Mouse (Mus musculus) MEL (cell line): ENCODE data around the gene Klk5. TPM values are rescaled to one million over a fixed set of nuclear protein-coding genes. Genes with fewer than 3 reads are reported as not detected.
A peak's percentile ranks its signal among the peaks of the same experiment; 100 is the strongest.

Experiments
- DNase-seq: peaks from one replicate; pipeline ENCODE4 v3.0.0; 2011; ENCODE audit warnings: low read depth, low spot score
- H3K27ac ChIP-seq: 2 replicates; pipeline ENCODE4 v1.5.1; 2012; ENCODE audit warnings: low read depth, mild to moderate bottlenecking, control low read depth, low read length, moderate library complexity; ENCODE audit not compliant: control insufficient read depth
- H3K27me3 ChIP-seq, 2 experiments: fragments of 150-350 bp in 1 of 2; sonication (generic) in 1 of 2; 2 replicates each; pipeline ENCODE4 v1.6.1; 2012; ENCODE audit warnings: low read length in 2 of 2, mild to moderate bottlenecking in 2 of 2, improper control_type of control experiment in 1 of 2, moderate library complexity in 1 of 2; ENCODE audit not compliant: insufficient read depth in 2 of 2, control insufficient read depth in 1 of 2
- H3K36me3 ChIP-seq, 2 experiments: 2 replicates each; pipeline ENCODE4 v1.6.1; 2012 to 2014; ENCODE audit warnings: low read length in 2 of 2, improper control_type of control experiment in 1 of 2, inconsistent platforms in 1 of 2, mild to moderate bottlenecking in 1 of 2; ENCODE audit not compliant: insufficient read depth in 2 of 2, control insufficient read depth in 1 of 2
- H3K4me1 ChIP-seq, 2 experiments: fragments of 150-350 bp in 1 of 2; sonication (generic) in 1 of 2; 2 replicates each; pipeline ENCODE4 v1.6.1; 2012; ENCODE audit warnings: low read length in 2 of 2, improper control_type of control experiment in 1 of 2, mild to moderate bottlenecking in 1 of 2; ENCODE audit not compliant: insufficient read depth in 2 of 2, control insufficient read depth in 1 of 2
- H3K4me3 ChIP-seq, 2 experiments: fragments of 150-350 bp in 1 of 2; sonication (generic) in 1 of 2; 2 replicates each; pipeline ENCODE4 v1.5.1; 2012; ENCODE audit warnings: low read depth in 2 of 2, low read length in 2 of 2, mild to moderate bottlenecking in 2 of 2, moderate library complexity in 2 of 2, control low read depth in 1 of 2, improper control_type of control experiment in 1 of 2; ENCODE audit not compliant: control insufficient read depth in 1 of 2, insufficient read depth in 1 of 2
- H3K79me2 ChIP-seq: 2 replicates; pipeline ENCODE4 v1.6.1; 2012; ENCODE audit warnings: mild to moderate bottlenecking, low read length, moderate library complexity; ENCODE audit not compliant: control insufficient read depth, poor library complexity, insufficient read depth
- H3K9ac ChIP-seq: 2 replicates; pipeline ENCODE4 v1.6.1; 2012; ENCODE audit warnings: low read depth, mild to moderate bottlenecking, control low read depth, low read length, moderate library complexity; ENCODE audit not compliant: control insufficient read depth, poor library complexity, severe bottlenecking
- H3K9me3 ChIP-seq: fragments of 150-350 bp; sonication (generic); replicated peaks from 2 replicates; pipeline ENCODE4 v1.6.1; 2012; ENCODE audit warnings: mild to moderate bottlenecking, low read length, improper control_type of control experiment, moderate library complexity; ENCODE audit not compliant: insufficient read depth
- CHD1 ChIP-seq: IDR thresholded peaks from 2 replicates; pipeline ENCODE4 v1.6.1; 2012; ENCODE audit warnings: low read depth, mild to moderate bottlenecking, inconsistent platforms, low read length, improper control_type of control experiment
- CHD2 ChIP-seq: IDR thresholded peaks from 2 replicates; pipeline ENCODE4 v1.6.1; 2011; ENCODE audit warnings: low read length, improper control_type of control experiment
- CTCF ChIP-seq, 3 experiments: IDR thresholded peaks in 2 of 3; conservative IDR thresholded peaks in 1 of 3; 2 replicates each; pipeline ENCODE4 v1.5.1; 2011 to 2012; ENCODE audit warnings: low read length in 3 of 3, low read depth in 2 of 3, mild to moderate bottlenecking in 2 of 3, improper control_type of control experiment in 1 of 3, inconsistent platforms in 1 of 3, mixed read lengths in 1 of 3, moderate library complexity in 1 of 3; ENCODE audit not compliant: control insufficient read depth in 1 of 3, insufficient read depth in 1 of 3, poor library complexity in 1 of 3, severe bottlenecking in 1 of 3
- E2F4 ChIP-seq: IDR thresholded peaks from 2 replicates; pipeline ENCODE4 v1.6.1; 2011; ENCODE audit warnings: low read depth, low read length, improper control_type of control experiment, borderline replicate concordance
- ETS1 ChIP-seq: IDR thresholded peaks from 2 replicates; pipeline ENCODE4 v1.6.1; 2012; ENCODE audit warnings: low read depth, mild to moderate bottlenecking, inconsistent platforms, low read length, improper control_type of control experiment, moderate library complexity
- JUND ChIP-seq: IDR thresholded peaks from 2 replicates; pipeline ENCODE4 v1.6.1; 2011; ENCODE audit warnings: low read depth, mild to moderate bottlenecking, improper control_type of control experiment, low read length
- MAFK ChIP-seq: IDR thresholded peaks from 2 replicates; pipeline ENCODE4 v1.6.1; 2011; ENCODE audit warnings: low read depth, mild to moderate bottlenecking, low read length, improper control_type of control experiment, borderline replicate concordance
- MAX ChIP-seq: IDR thresholded peaks from 2 replicates; pipeline ENCODE4 v1.6.1; 2011; ENCODE audit warnings: low read length, improper control_type of control experiment
- MEF2A ChIP-seq: IDR thresholded peaks from 2 replicates; pipeline ENCODE4 v1.6.1; 2014; ENCODE audit warnings: low read depth, mild to moderate bottlenecking, inconsistent platforms, low read length, improper control_type of control experiment; ENCODE audit not compliant: poor library complexity, insufficient replicate concordance, severe bottlenecking; ENCODE audit errors: extremely low read depth
- MXI1 ChIP-seq: IDR thresholded peaks from 2 replicates; pipeline ENCODE4 v1.6.1; 2011; ENCODE audit warnings: mild to moderate bottlenecking, low read depth, low read length, improper control_type of control experiment
- MYB ChIP-seq: IDR thresholded peaks from 2 replicates; pipeline ENCODE4 v1.6.1; 2011; ENCODE audit warnings: mild to moderate bottlenecking, low read depth, low read length, improper control_type of control experiment
- NELFE ChIP-seq: IDR thresholded peaks from 2 replicates; pipeline ENCODE4 v1.6.1; 2011; ENCODE audit warnings: low read depth, low read length, improper control_type of control experiment
- POLR2AphosphoS2 ChIP-seq: IDR thresholded peaks from 2 replicates; pipeline ENCODE4 v1.6.1; 2011; ENCODE audit warnings: low read length, improper control_type of control experiment
- POLR2AphosphoS5 ChIP-seq: IDR thresholded peaks from 2 replicates; pipeline ENCODE4 v1.6.1; 2012; ENCODE audit warnings: low read depth, borderline replicate concordance, mild to moderate bottlenecking, inconsistent platforms, low read length, moderate library complexity, mixed read lengths
- RAD21 ChIP-seq: IDR thresholded peaks from 2 replicates; pipeline ENCODE4 v1.6.1; 2011; ENCODE audit warnings: mild to moderate bottlenecking, low read depth, low read length, improper control_type of control experiment
- RCOR1 ChIP-seq: IDR thresholded peaks from 2 replicates; pipeline ENCODE4 v1.6.1; 2012; ENCODE audit warnings: low read depth, mild to moderate bottlenecking, inconsistent platforms, low read length, improper control_type of control experiment
- SIN3A ChIP-seq: IDR thresholded peaks from 2 replicates; pipeline ENCODE4 v1.6.1; 2012; ENCODE audit warnings: low read length, improper control_type of control experiment, inconsistent platforms
- SMC3 ChIP-seq: IDR thresholded peaks from 2 replicates; pipeline ENCODE4 v1.6.1; 2011; ENCODE audit warnings: low read depth, low read length, improper control_type of control experiment
- UBTF ChIP-seq: IDR thresholded peaks from 2 replicates; pipeline ENCODE4 v1.6.1; 2012; ENCODE audit warnings: low read depth, mild to moderate bottlenecking, inconsistent platforms, low read length, improper control_type of control experiment, moderate library complexity, borderline replicate concordance; ENCODE audit not compliant: insufficient read depth
- USF1 ChIP-seq: IDR thresholded peaks from 2 replicates; pipeline ENCODE4 v1.6.1; 2014; ENCODE audit warnings: low read depth, mild to moderate bottlenecking, inconsistent platforms, low read length, improper control_type of control experiment, moderate library complexity
- USF2 ChIP-seq, 2 experiments: IDR thresholded peaks; 2 replicates each; pipeline ENCODE4 v1.6.1; 2011 to 2012; ENCODE audit warnings: improper control_type of control experiment in 2 of 2, low read length in 2 of 2, borderline replicate concordance in 1 of 2, inconsistent platforms in 1 of 2, low read depth in 1 of 2, mild to moderate bottlenecking in 1 of 2; ENCODE audit not compliant: insufficient read depth in 1 of 2
- ZC3H11A ChIP-seq: IDR thresholded peaks from 2 replicates; pipeline ENCODE4 v1.6.1; 2012; ENCODE audit warnings: low read depth, mild to moderate bottlenecking, inconsistent platforms, low read length, improper control_type of control experiment
- ZMIZ1 ChIP-seq: IDR thresholded peaks from 2 replicates; pipeline ENCODE4 v1.6.1; 2012; ENCODE audit warnings: low read depth, mild to moderate bottlenecking, inconsistent platforms, low read length, improper control_type of control experiment, moderate library complexity
- ZNF384 ChIP-seq: IDR thresholded peaks from 2 replicates; pipeline ENCODE4 v1.6.1; 2012; ENCODE audit warnings: low read depth, mild to moderate bottlenecking, inconsistent platforms, low read length, improper control_type of control experiment
- polyA plus RNA-seq, 2 experiments: library from polyadenylated mRNA; stranded (reverse) in 1 of 2; unstranded in 1 of 2; fragments of >175 nt in 1 of 2; fragments of >200 nt in 1 of 2; gene quantifications; 2 replicates each; pipeline versions ENCODE4 v1.2.1 to v1.2.4; 2012; ENCODE audit warnings: low replicate concordance in 2 of 2, low read depth in 1 of 2; ENCODE audit not compliant: insufficient read length in 2 of 2, insufficient read depth in 1 of 2, missing spikeins in 1 of 2
- total RNA-seq: library from RNA; depleted of rRNA; stranded (reverse); fragments of 300-350 nt; gene quantifications from 2 replicates; pipeline ENCODE4 v1.2.3, GENCODE M21; 2012

The Klk5 gene
- total and polyA plus RNA-seq, 3 experiments = not detected

DNA sequence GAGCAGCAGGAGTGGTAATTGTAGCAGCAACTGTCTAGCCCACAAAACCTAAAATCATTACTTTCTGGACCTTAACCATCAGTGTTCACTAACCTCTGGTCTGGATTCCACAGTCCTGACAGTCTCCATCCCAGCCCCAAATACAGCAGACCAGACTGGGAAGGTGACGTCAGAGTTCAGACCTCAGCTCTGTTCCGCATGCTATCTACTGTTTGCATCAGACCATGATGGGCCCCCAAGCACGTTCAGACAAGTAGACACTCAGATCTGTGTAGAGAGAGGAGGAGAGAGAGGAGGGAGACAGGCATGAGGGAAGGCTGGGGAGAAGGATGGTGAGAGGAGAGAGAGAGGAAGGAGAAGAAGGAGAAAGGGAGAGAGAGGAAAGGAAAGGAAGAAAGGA lies 50.0 kb downstream of the Klk5 start:
- no peaks in the 10 kb centered on the region for H3K36me3 ChIP-seq
- no peaks in the 10 kb centered on the region for H3K4me1 ChIP-seq
- no peaks in the 10 kb centered on the region for H3K9me3 ChIP-seq
- H3K79me2 ChIP-seq = no peaks in the 10 kb centered on the region
- H3K4me3 ChIP-seq = no peak overlapping the region
- no peak overlapping the region for H3K27ac ChIP-seq
- DNase-seq = no peak
- no peak overlapping the region for H3K9ac ChIP-seq
- TF ChIP-seq ZC3H11A = no peak
- TF ChIP-seq POLR2AphosphoS5 = no peak
- no peak for TF ChIP-seq ZMIZ1
- no peak for TF ChIP-seq CHD1
- no peak for TF ChIP-seq POLR2AphosphoS2
- TF ChIP-seq UBTF = no peak
- no peak for TF ChIP-seq ZNF384
- no peak for TF ChIP-seq CHD2
- TF ChIP-seq MEF2A = no peak
- no peak for TF ChIP-seq NELFE
- TF ChIP-seq MAX = no peak
- no peak for TF ChIP-seq E2F4
- no peak for TF ChIP-seq RCOR1
- TF ChIP-seq ETS1 = no peak
- TF ChIP-seq JUND = no peak
- TF ChIP-seq SIN3A = no peak
- no peak for TF ChIP-seq MYB
- TF ChIP-seq CTCF (IDR thresholded peaks at IDR 0.05 in 2 of 3, conservative IDR thresholded peaks at IDR 0.05 in 1 of 3; ENCODE audit: control insufficient read depth in 1 of 3, insufficient read depth in 1 of 3, low read depth in 2 of 3, low read length in 3 of 3, poor library complexity in 1 of 3, severe bottlenecking in 1 of 3) = no peak
- H3K27me3 ChIP-seq = no peaks in the 10 kb centered on the region

GRCm38 (mm10) chr7:43894836-43895235 lies 53.1 kb downstream of the Klk5 start:
- Histone ChIP-seq H3K4me1 (no peaks in the 10 kb centered on the region), H3K27me3 (no peaks in the 10 kb centered on the region)
- DNase-seq = peak; percentile 51

More at GRCm38 (mm10) chr7:43894836-43895235, 53.1 kb downstream of the Klk5 start:
- no peaks in the 10 kb centered on the region for H3K79me2 ChIP-seq
- no peak overlapping the region for H3K9ac ChIP-seq
- no peak overlapping the region for H3K4me3 ChIP-seq
- H3K36me3 ChIP-seq = no peaks in the 10 kb centered on the region
- H3K9me3 ChIP-seq = no peaks in the 10 kb centered on the region
- no peak overlapping the region for H3K27ac ChIP-seq
- no peak for TF ChIP-seq SIN3A
- no peak for TF ChIP-seq USF1
- TF ChIP-seq CTCF (IDR thresholded peaks at IDR 0.05 in 2 of 3, conservative IDR thresholded peaks at IDR 0.05 in 1 of 3; ENCODE audit: control insufficient read depth in 1 of 3, insufficient read depth in 1 of 3, low read depth in 2 of 3, low read length in 3 of 3, poor library complexity in 1 of 3, severe bottlenecking in 1 of 3) = peak; percentile 70 to 75 (median 73)
- TF ChIP-seq MAFK = no peak
- no peak for TF ChIP-seq USF2 (IDR thresholded peaks at IDR 0.05; ENCODE audit: borderline replicate concordance in 1 of 2, insufficient read depth in 1 of 2, low read depth in 1 of 2, low read length in 2 of 2)
- TF ChIP-seq SMC3 = peak; percentile 59
- TF ChIP-seq MXI1 = no peak
- TF ChIP-seq RAD21 = peak; percentile 70
